Mouse (Mus musculus) liver, postnatal 0 days (tissue): ENCODE results near the gene Mgmt.

Experiments
- CTCF ChIP-seq: sonication (generic); IDR thresholded peaks from 2 replicates; pipeline ENCODE4 v1.5.1; 2016; ENCODE audit warnings: antibody characterized with exemption, low read depth
- EP300 ChIP-seq: IDR thresholded peaks from 2 replicates; pipeline ENCODE4 v1.6.1; 2016; ENCODE audit warnings: antibody characterized with exemption, low read depth, mild to moderate bottlenecking

DNA sequence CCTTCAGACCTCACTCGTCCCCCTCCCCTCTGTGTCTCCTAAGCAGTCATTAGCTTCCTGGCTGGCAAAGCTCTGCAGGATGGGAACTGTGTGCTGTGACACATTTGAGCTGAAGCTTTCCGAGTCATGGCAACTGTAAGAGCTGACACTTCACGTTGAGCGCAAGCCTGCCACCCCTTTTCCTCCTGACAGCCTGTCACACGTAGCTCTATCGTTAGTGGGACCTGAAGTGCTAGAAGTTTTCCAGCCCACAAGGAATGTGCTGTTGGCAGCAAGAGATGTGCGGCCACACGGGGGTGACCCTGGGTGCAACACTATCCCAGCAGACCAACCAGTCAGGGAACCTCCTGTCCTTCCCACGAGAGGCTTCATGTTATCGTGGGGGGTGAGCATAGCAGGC lies 51.3 kb downstream of the Mgmt start:
- TF ChIP-seq CTCF (no peak), EP300 (no peak)
